Mouse (Mus musculus) bone marrow, adult 2 months (tissue): ENCODE results near the gene Tbc1d5.

ENCODE experiments used
- CTCF ChIP-seq: fragments of 200-500 bp; IDR thresholded peaks from 2 replicates; pipeline ENCODE4 v1.5.1; 2011; ENCODE audit warnings: low read length, control low read depth; ENCODE audit not compliant: control insufficient read depth, insufficient read depth
- POLR2A ChIP-seq: fragments of 200-500 bp; IDR thresholded peaks from 2 replicates; pipeline ENCODE4 v1.6.1; 2011; ENCODE audit warnings: low read depth, mild to moderate bottlenecking, control low read depth, low read length, borderline replicate concordance; ENCODE audit not compliant: control insufficient read depth

GRCm38 (mm10) chr17:51182715-51183114 is 3.6 kb upstream of the Tbc1d5 start:
- no peak for TF ChIP-seq POLR2A
- TF ChIP-seq CTCF = no peak
